Mouse (Mus musculus): ENCODE measurements around the gene Mob3b. TPM values are rescaled to one million over a fixed set of nuclear protein-coding genes. Genes with fewer than 3 reads are reported as not detected.

The Mob3b gene
- polyA plus RNA-seq, 2 experiments = 1.4 to 2.6 TPM

- ATAC-seq (ENCODE audit: insufficient read depth) = no peak
- H3K9ac ChIP-seq (replicated peaks) = no peak overlapping the region
- 56% methylated on average over 1 of the region's 1 CpGs for WGBS (ENCODE audit: insufficient replicate concordance)
- no peak overlapping the region for H3K27ac ChIP-seq
- no peaks in the 10 kb centered on the region for H3K27me3 ChIP-seq (ENCODE audit: control insufficient read depth, insufficient read depth, low read length)
- H3K9me3 ChIP-seq (ENCODE audit: control insufficient read depth, low read length) = no peaks in the 10 kb centered on the region
- TF ChIP-seq CTCF (IDR thresholded peaks at IDR 0.05; ENCODE audit: low read depth) (no peak), EP300 (IDR thresholded peaks at IDR 0.05; ENCODE audit: low read depth) (no peak)
- no peaks in the 10 kb centered on the region for H3K4me1 ChIP-seq (replicated peaks; ENCODE audit: control insufficient read depth in 2 of 2, insufficient read depth in 2 of 2, low read length in 1 of 2)
- no peak overlapping the region for H3K4me3 ChIP-seq (ENCODE audit: insufficient read depth in 1 of 2, low read depth in 2 of 2, low read length in 2 of 2)
- no peaks in the 10 kb centered on the region for H3K36me3 ChIP-seq (replicated peaks; ENCODE audit: control insufficient read depth, insufficient read depth, low read depth)
- H3K4me2 ChIP-seq (ENCODE audit: low read depth) = no peak overlapping the region
- DNase-seq (ENCODE audit: low read depth in 3 of 3, low spot score in 3 of 3) = no peak
Measured at GRCm38 (mm10) chr4:35040306-35040705, 117.0 kb downstream of the Mob3b start.

DNA sequence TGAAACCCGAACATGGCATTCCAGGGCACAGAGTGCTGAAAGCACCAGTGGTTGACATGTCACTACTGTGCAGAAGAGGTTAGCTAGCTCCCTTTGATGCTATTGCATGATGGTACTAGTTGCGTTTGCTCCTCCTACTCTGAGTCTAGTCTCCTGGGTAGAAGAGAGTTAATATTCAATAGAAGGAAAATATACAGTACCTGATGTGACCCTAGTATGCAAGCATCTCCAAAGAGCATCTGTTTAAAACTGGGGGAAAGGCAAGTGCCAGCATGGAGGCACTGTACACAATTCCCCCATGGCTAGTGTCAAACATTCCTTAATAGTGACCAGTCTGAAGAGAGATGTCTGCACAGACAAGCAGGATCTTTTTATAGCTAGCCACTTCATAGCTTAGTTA lies 119.5 kb downstream of the Mob3b start:
- no peaks in the 10 kb centered on the region for H3K9me3 ChIP-seq (ENCODE audit: control insufficient read depth, low read length)
- no peaks in the 10 kb centered on the region for H3K4me1 ChIP-seq (replicated peaks; ENCODE audit: control insufficient read depth in 2 of 2, insufficient read depth in 2 of 2, low read length in 1 of 2)
- no peak overlapping the region for H3K27ac ChIP-seq
- DNase-seq (ENCODE audit: low read depth in 3 of 3, low spot score in 3 of 3) (no peak), ATAC-seq (ENCODE audit: insufficient read depth) (no peak)
- TF ChIP-seq EP300 (IDR thresholded peaks at IDR 0.05; ENCODE audit: low read depth) (no peak), CTCF (IDR thresholded peaks at IDR 0.05; ENCODE audit: low read depth) (no peak)
- H3K4me3 ChIP-seq (ENCODE audit: insufficient read depth in 1 of 2, low read depth in 2 of 2, low read length in 2 of 2) = no peak overlapping the region
- WGBS (ENCODE audit: insufficient replicate concordance) = 48% methylated on average over 2 of the region's 2 CpGs
- H3K36me3 ChIP-seq (replicated peaks; ENCODE audit: control insufficient read depth, insufficient read depth, low read depth) = no peaks in the 10 kb centered on the region
- no peak overlapping the region for H3K9ac ChIP-seq (replicated peaks)
- no peak overlapping the region for H3K4me2 ChIP-seq (ENCODE audit: low read depth)
- H3K27me3 ChIP-seq (ENCODE audit: control insufficient read depth, insufficient read depth, low read length) = no peaks in the 10 kb centered on the region

DNA sequence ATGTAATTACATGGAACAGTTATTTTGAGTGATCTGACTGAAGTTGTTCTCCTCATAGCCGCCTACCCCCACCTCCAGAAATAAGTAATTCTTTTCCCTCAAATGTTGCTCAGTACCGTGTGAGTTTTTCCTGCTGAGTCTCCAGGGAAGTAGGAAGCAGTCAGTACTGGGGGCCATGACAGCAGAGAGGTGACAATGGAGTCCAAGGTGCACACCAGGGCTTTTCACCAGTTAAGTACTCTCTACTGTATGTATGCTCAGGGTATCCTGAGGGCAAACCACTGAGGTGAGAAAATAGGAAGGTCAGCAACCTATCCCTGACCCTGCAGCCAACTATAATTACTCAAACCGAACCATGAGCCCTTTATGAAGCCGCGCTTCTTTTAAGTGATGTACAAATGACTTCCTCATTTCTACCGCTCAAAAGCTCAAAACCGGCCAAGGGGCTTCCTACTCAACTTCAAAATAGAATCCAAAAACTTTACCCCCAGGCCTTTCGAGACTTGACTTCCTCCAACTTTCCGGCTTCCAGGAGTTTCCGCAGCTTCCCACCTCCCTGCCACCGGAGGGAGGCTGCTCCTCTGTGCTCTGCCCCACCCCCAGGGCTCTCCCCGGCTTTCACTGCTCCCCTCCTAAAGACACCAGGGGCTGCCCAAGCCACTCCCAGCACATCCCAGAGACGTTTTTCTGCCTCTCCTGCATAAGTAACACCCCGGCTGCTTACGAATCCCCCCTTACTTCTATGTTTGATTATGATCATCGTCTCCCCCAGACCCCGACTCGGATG lies 122.6 kb downstream of the Mob3b start:
- DNase-seq (ENCODE audit: low read depth in 3 of 3, low spot score in 3 of 3) (no peak), ATAC-seq (ENCODE audit: insufficient read depth) (no peak)
- 21% methylated on average over 18 of the region's 18 CpGs for WGBS (ENCODE audit: insufficient replicate concordance)
- Histone ChIP-seq H3K9ac (replicated peaks) (no peak overlapping the region), H3K27ac (no peak overlapping the region), H3K9me3 (ENCODE audit: control insufficient read depth, low read length) (no peaks in the 10 kb centered on the region), H3K4me3 (ENCODE audit: insufficient read depth in 1 of 2, low read depth in 2 of 2, low read length in 2 of 2) (no peak overlapping the region), H3K27me3 (ENCODE audit: control insufficient read depth, insufficient read depth, low read length) (no peaks in the 10 kb centered on the region), H3K4me2 (ENCODE audit: low read depth) (no peak overlapping the region), H3K36me3 (replicated peaks; ENCODE audit: control insufficient read depth, insufficient read depth, low read depth) (no peaks in the 10 kb centered on the region), H3K4me1 (replicated peaks; ENCODE audit: control insufficient read depth in 2 of 2, insufficient read depth in 2 of 2, low read length in 1 of 2) (no peaks in the 10 kb centered on the region; a peak in 1 of 4 replicates)
- no peak for TF ChIP-seq EP300 (IDR thresholded peaks at IDR 0.05; ENCODE audit: low read depth)
- TF ChIP-seq CTCF (IDR thresholded peaks at IDR 0.05; ENCODE audit: low read depth) = no peak

DNA sequence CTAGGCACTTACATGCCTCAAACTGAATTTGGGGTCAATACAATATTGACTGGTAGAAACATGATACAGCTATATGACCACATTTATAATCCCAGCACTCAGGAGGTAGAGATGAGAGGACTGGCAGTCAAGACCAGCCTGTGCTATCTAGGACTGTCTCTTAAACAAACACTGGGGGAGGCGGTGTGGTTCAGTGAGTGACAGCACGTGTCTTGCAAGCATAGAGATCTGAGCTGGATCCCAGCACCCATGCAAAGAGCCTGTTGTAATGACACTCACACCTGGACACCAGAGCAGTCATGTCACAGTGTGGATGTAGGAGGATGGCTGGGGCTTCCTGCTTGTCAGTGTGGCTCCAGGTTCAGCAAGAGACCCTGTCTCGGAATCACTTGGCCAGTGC lies 124.5 kb downstream of the Mob3b start:
- Histone ChIP-seq H3K9me3 (ENCODE audit: control insufficient read depth, low read length) (no peaks in the 10 kb centered on the region), H3K4me1 (replicated peaks; ENCODE audit: control insufficient read depth in 2 of 2, insufficient read depth in 2 of 2, low read length in 1 of 2) (no peaks in the 10 kb centered on the region; a peak in 1 of 4 replicates), H3K27me3 (ENCODE audit: control insufficient read depth, insufficient read depth, low read length) (no peaks in the 10 kb centered on the region), H3K4me3 (ENCODE audit: insufficient read depth in 1 of 2, low read depth in 2 of 2, low read length in 2 of 2) (no peak overlapping the region), H3K36me3 (replicated peaks; ENCODE audit: control insufficient read depth, insufficient read depth, low read depth) (no peaks in the 10 kb centered on the region), H3K4me2 (ENCODE audit: low read depth) (no peak overlapping the region), H3K27ac (no peak overlapping the region), H3K9ac (replicated peaks) (no peak overlapping the region)
- DNase-seq (ENCODE audit: low read depth in 3 of 3, low spot score in 3 of 3) (no peak), ATAC-seq (ENCODE audit: insufficient read depth) (no peak)
- WGBS (ENCODE audit: insufficient replicate concordance) = 57% methylated on average over 3 of the region's 3 CpGs
- no peak for TF ChIP-seq EP300 (IDR thresholded peaks at IDR 0.05; ENCODE audit: low read depth)
- TF ChIP-seq CTCF (IDR thresholded peaks at IDR 0.05; ENCODE audit: low read depth) = no peak

GRCm38 (mm10) chr4:35031623-35032022 lies 125.7 kb downstream of the Mob3b start:
- Histone ChIP-seq H3K4me2 (ENCODE audit: low read depth) (no peak overlapping the region), H3K27me3 (ENCODE audit: control insufficient read depth, insufficient read depth, low read length) (no peaks in the 10 kb centered on the region), H3K9me3 (ENCODE audit: control insufficient read depth, low read length) (no peaks in the 10 kb centered on the region), H3K27ac (no peak overlapping the region), H3K4me3 (ENCODE audit: insufficient read depth in 1 of 2, low read depth in 2 of 2, low read length in 2 of 2) (no peak overlapping the region), H3K9ac (replicated peaks) (no peak overlapping the region), H3K36me3 (replicated peaks; ENCODE audit: control insufficient read depth, insufficient read depth, low read depth) (no peaks in the 10 kb centered on the region), H3K4me1 (replicated peaks; ENCODE audit: control insufficient read depth in 2 of 2, insufficient read depth in 2 of 2, low read length in 1 of 2) (no peaks in the 10 kb centered on the region; a peak in 1 of 4 replicates)
- no peak for DNase-seq (ENCODE audit: low read depth in 3 of 3, low spot score in 3 of 3)
- no peak for ATAC-seq (ENCODE audit: insufficient read depth)
- WGBS (ENCODE audit: insufficient replicate concordance) = 53% methylated on average over 3 of the region's 3 CpGs
- TF ChIP-seq EP300 (IDR thresholded peaks at IDR 0.05; ENCODE audit: low read depth) (no peak), CTCF (IDR thresholded peaks at IDR 0.05; ENCODE audit: low read depth) (no peak)
